Mouse (Mus musculus): ENCODE data around the gene Tgm3. TPM values are rescaled to one million over a fixed set of nuclear protein-coding genes. Genes with fewer than 3 reads are reported as not detected.

Tgm3 gene
- polyA plus RNA-seq, 1 experiment = 0.13 TPM

DNA sequence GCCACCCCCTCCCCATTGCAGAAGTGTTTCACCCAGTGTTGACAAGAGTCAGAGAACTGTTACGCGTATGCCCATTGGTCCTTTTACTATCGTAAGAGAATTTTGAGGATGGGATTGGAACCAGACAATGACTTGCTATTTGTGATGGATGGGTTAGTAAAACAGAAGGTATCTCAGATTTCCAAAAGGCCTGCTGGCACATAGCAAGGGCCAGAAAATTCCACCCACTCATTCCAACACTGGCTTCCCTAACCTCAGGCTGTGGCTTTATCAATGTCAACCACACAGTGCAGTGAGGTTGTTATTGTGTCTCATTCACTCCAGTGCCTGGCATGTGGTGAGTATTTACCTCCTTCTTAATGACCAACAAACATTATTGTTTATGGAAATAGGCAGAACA, 11.5 kb upstream of the Tgm3 start:
- Histone ChIP-seq H3K27me3 (ENCODE audit: control insufficient read depth, insufficient read depth, low read length) (no peaks in the 10 kb centered on the region), H3K27ac (ENCODE audit: insufficient read depth, low read length) (no peak overlapping the region), H3K4me1 (ENCODE audit: control insufficient read depth, insufficient read depth, insufficient read length) (no peaks in the 10 kb centered on the region), H3K36me3 (ENCODE audit: control insufficient read depth, insufficient read depth, low read length) (no peaks in the 10 kb centered on the region), H3K4me3 (ENCODE audit: extremely low read depth, insufficient read depth, insufficient read length) (no peak overlapping the region)
- 97% methylated on average over 3 of the region's 3 CpGs for WGBS
- TF ChIP-seq POLR2A (IDR thresholded peaks at IDR 0.05; ENCODE audit: low read depth, low read length) (no peak), CTCF (IDR thresholded peaks at IDR 0.05; ENCODE audit: extremely low read depth, insufficient read depth, insufficient read length, insufficient replicate concordance) (no peak)
- no peak for DNase-seq (ENCODE audit: low read depth in 1 of 2, low spot score in 2 of 2)

DNA sequence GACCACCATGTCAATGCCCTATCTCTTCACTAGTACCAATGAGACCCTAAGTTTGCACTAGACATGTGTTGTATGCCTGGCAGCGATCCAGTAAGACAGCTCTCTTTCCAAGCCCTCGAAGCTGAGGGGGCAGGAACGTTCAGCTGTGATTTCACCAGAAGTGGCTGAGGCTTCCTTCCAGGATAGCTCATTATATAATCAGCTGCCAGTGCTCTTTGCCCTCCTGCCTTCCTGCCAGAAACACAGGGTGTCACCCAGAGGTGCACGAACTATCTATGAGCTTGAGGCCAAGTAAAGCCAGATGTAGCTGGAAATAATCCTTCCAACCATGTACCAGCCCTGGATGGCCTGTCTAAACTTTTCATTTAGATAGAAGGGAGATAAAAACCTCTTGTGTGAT, 8.1 kb upstream of the Tgm3 start:
- Histone ChIP-seq H3K4me1 (ENCODE audit: control insufficient read depth, insufficient read depth, insufficient read length) (no peaks in the 10 kb centered on the region), H3K27me3 (ENCODE audit: control insufficient read depth, insufficient read depth, low read length) (no peaks in the 10 kb centered on the region), H3K27ac (ENCODE audit: insufficient read depth, low read length) (no peak overlapping the region), H3K36me3 (ENCODE audit: control insufficient read depth, insufficient read depth, low read length) (no peaks in the 10 kb centered on the region), H3K4me3 (ENCODE audit: extremely low read depth, insufficient read depth, insufficient read length) (no peak overlapping the region)
- DNase-seq (ENCODE audit: low read depth in 1 of 2, low spot score in 2 of 2) = no peak
- WGBS = 51% methylated on average over 4 of the region's 4 CpGs
- no peak for TF ChIP-seq CTCF (IDR thresholded peaks at IDR 0.05; ENCODE audit: extremely low read depth, insufficient read depth, insufficient read length, insufficient replicate concordance)
- TF ChIP-seq POLR2A (IDR thresholded peaks at IDR 0.05; ENCODE audit: low read depth, low read length) = no peak

DNA sequence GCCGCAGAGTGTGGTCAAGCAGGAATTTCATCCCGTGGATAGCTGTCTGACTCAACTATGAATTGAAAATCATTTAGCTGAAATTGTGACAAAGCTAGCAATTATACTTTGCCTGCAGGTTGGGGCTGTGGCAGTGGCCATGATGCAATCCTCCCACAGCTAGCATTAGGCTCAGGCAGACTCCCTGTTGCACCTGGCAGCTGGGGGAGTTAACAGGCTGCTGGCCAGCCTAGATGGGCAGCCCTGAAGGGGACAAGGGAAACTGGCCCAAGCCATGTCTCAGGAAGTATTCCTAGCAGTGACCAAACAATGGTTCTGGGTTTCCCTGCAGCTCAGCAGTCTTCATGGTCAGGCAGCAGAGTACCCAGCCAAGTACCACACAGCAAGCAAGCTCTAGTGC, 2.8 kb upstream of the Tgm3 start:
- Histone ChIP-seq H3K4me1 (ENCODE audit: control insufficient read depth, insufficient read depth, insufficient read length) (no peaks in the 10 kb centered on the region), H3K27me3 (ENCODE audit: control insufficient read depth, insufficient read depth, low read length) (no peaks in the 10 kb centered on the region), H3K4me3 (ENCODE audit: extremely low read depth, insufficient read depth, insufficient read length) (no peak overlapping the region), H3K36me3 (ENCODE audit: control insufficient read depth, insufficient read depth, low read length) (no peaks in the 10 kb centered on the region), H3K27ac (ENCODE audit: insufficient read depth, low read length) (no peak overlapping the region)
- WGBS = 86% methylated on average over 2 of the region's 2 CpGs
- TF ChIP-seq POLR2A (IDR thresholded peaks at IDR 0.05; ENCODE audit: low read depth, low read length) (no peak), CTCF (IDR thresholded peaks at IDR 0.05; ENCODE audit: extremely low read depth, insufficient read depth, insufficient read length, insufficient replicate concordance) (no peak)
- DNase-seq (ENCODE audit: low read depth in 1 of 2, low spot score in 2 of 2) = no peak

DNA sequence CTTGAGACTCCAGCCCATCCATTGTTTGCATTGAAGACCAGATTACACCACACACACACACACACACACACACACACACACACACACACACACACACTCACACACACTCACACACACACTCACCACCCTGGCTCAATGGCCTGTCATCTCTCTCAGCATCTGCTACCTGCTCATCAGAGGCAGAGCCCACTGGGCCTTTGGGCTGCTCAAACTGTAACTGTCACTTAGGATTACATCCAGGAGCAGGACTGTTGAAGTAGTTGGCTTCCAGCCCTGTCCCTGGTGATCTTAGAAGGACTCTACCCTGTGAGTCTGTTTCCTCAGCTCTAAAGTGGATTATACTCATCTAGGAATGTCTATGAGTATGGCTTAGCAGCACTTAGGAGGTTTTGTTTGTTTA, 1.5 kb downstream of the Tgm3 start:
- Histone ChIP-seq H3K4me3 (ENCODE audit: extremely low read depth, insufficient read depth, insufficient read length) (no peak overlapping the region), H3K4me1 (ENCODE audit: control insufficient read depth, insufficient read depth, insufficient read length) (no peaks in the 10 kb centered on the region), H3K36me3 (ENCODE audit: control insufficient read depth, insufficient read depth, low read length) (no peaks in the 10 kb centered on the region), H3K27me3 (ENCODE audit: control insufficient read depth, insufficient read depth, low read length) (no peaks in the 10 kb centered on the region), H3K27ac (ENCODE audit: insufficient read depth, low read length) (no peak overlapping the region)
- DNase-seq (ENCODE audit: low read depth in 1 of 2, low spot score in 2 of 2) = no peak
- TF ChIP-seq CTCF (IDR thresholded peaks at IDR 0.05; ENCODE audit: extremely low read depth, insufficient read depth, insufficient read length, insufficient replicate concordance) (no peak), POLR2A (IDR thresholded peaks at IDR 0.05; ENCODE audit: low read depth, low read length) (no peak)

DNA sequence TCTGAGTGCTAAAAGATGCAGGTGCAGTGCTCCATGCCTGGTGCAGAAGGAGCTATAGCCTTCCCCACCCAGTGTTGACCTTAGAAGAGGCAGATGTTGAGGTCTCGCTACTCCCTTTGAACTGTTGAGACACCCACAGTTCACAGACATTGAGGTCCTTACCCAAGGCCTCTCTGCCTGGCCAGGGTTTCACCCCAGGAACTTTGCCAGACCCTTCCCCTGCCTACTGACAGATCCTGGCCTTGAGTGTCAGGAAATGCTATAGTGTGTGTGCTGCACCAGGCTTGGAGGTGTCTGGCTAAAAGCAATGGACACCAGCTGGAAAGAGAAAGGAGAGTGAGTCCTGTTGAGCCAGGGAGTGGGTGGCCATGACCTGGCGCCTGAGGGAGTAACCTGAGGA, 3.0 kb downstream of the Tgm3 start:
- no peaks in the 10 kb centered on the region for H3K27me3 ChIP-seq (ENCODE audit: control insufficient read depth, insufficient read depth, low read length)
- WGBS = 75% methylated on average over 2 of the region's 2 CpGs
- H3K4me1 ChIP-seq (ENCODE audit: control insufficient read depth, insufficient read depth, insufficient read length) = no peaks in the 10 kb centered on the region
- DNase-seq (ENCODE audit: low read depth in 1 of 2, low spot score in 2 of 2) = no peak
- H3K36me3 ChIP-seq (ENCODE audit: control insufficient read depth, insufficient read depth, low read length) = no peaks in the 10 kb centered on the region
- no peak overlapping the region for H3K27ac ChIP-seq (ENCODE audit: insufficient read depth, low read length)
- no peak overlapping the region for H3K4me3 ChIP-seq (ENCODE audit: extremely low read depth, insufficient read depth, insufficient read length)
- no peak for TF ChIP-seq POLR2A (IDR thresholded peaks at IDR 0.05; ENCODE audit: low read depth, low read length)
- TF ChIP-seq CTCF (IDR thresholded peaks at IDR 0.05; ENCODE audit: extremely low read depth, insufficient read depth, insufficient read length, insufficient replicate concordance) = no peak

DNA sequence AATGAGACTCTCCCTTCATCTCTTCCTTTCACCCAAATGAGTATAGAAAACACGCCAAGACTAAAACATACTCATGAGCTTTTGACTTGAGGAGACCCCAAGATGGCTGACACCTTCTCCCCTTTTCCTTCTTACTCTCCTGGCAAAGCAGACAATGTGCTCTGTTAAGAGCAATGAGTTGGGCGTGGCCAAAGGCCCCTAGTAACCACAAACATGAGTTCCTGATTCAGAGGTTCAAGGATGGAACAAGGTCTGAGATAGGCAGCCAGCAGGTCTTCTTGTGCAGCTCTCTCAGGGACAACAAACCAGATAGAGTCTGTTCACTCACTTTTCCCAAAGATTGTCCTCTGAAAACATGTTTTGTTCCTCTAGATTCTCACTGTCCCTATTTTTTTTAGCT, 5.9 kb downstream of the Tgm3 start:
- Histone ChIP-seq H3K36me3 (ENCODE audit: control insufficient read depth, insufficient read depth, low read length) (no peaks in the 10 kb centered on the region), H3K27ac (ENCODE audit: insufficient read depth, low read length) (no peak overlapping the region), H3K4me1 (ENCODE audit: control insufficient read depth, insufficient read depth, insufficient read length) (no peaks in the 10 kb centered on the region), H3K27me3 (ENCODE audit: control insufficient read depth, insufficient read depth, low read length) (no peaks in the 10 kb centered on the region), H3K4me3 (ENCODE audit: extremely low read depth, insufficient read depth, insufficient read length) (no peak overlapping the region)
- no peak for DNase-seq (ENCODE audit: low read depth in 1 of 2, low spot score in 2 of 2)
- WGBS = 71% methylated on average over 2 of the region's 2 CpGs
- TF ChIP-seq POLR2A (IDR thresholded peaks at IDR 0.05; ENCODE audit: low read depth, low read length) = no peak
- TF ChIP-seq CTCF (IDR thresholded peaks at IDR 0.05; ENCODE audit: extremely low read depth, insufficient read depth, insufficient read length, insufficient replicate concordance) = no peak

DNA sequence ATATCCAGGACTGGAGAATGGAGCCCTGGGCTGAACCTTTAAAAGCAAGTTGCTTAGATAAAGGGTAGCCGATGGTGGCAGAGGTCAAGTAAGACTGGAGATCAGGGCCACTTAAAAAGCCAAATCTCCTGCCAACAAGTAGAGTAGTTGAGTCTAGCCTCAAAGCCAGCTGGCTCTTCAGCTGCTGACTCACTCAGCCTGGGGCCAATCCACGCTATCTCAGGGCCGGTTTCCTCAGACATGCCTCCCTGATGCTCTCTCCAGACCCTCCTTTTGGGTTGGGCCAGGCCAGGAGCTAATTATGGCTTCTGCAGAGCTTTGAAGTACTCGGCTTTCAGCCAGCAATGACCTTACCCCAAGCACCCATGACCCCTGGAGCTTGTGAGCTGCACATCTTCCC, 15.7 kb downstream of the Tgm3 start:
- H3K4me3 ChIP-seq (ENCODE audit: extremely low read depth, insufficient read depth, insufficient read length) = no peak overlapping the region
- no peak for DNase-seq (ENCODE audit: low read depth in 1 of 2, low spot score in 2 of 2)
- H3K27me3 ChIP-seq (ENCODE audit: control insufficient read depth, insufficient read depth, low read length) = no peaks in the 10 kb centered on the region
- H3K36me3 ChIP-seq (ENCODE audit: control insufficient read depth, insufficient read depth, low read length) = no peaks in the 10 kb centered on the region
- H3K4me1 ChIP-seq (ENCODE audit: control insufficient read depth, insufficient read depth, insufficient read length) = no peaks in the 10 kb centered on the region
- WGBS = 77% methylated on average over 4 of the region's 4 CpGs
- no peak for TF ChIP-seq POLR2A (IDR thresholded peaks at IDR 0.05; ENCODE audit: low read depth, low read length)
- TF ChIP-seq CTCF (IDR thresholded peaks at IDR 0.05; ENCODE audit: extremely low read depth, insufficient read depth, insufficient read length, insufficient replicate concordance) = no peak
- H3K27ac ChIP-seq (ENCODE audit: insufficient read depth, low read length) = no peak overlapping the region

Data from spleen, adult 2 months (tissue).